Mouse (Mus musculus): ENCODE measurements around the gene Kif28.

DNA sequence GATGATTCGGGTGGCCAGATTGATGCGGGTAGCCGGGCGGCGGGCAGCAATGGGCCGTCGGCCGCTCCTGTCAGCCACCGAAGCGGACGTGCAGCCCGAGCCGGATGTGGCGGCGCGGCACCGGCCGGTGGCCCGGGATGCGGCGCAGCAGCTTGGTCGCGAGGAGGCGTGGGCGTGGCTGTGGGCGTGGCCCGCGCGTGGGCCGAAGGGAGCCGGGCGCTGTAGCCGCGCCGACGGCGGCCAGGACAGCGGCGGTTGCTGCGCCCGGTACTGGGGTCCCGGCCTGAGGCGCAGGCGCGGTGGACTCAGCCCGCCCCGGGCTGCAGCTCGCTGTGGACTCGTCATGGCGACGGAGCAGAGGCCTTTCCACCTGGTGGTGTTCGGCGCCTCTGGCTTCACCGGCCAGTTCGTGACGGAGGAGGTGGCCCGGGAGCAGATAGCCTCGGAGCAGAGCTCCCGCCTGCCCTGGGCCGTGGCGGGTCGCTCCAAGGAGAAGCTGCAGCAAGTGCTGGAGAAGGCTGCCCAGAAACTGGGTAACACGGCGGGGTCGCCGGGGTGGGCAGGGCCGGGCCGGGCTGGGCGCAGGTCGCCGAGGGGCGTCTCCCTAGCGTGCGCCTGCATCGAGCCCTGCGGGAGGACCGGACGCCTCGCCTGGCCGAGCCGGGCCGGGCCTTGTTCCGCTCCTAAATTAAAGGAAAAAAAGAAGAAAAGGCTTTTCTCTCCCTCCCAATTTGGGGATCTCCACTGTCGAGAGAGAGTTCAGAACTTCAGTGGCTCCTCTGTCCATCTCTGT, 76.9 kb downstream of the Kif28 start, which contains the start of gene Sccpdh:
- no peak for TF ChIP-seq MAFK (IDR thresholded peaks at IDR 0.05; ENCODE audit: insufficient read depth, low read depth, low read length)
- TF ChIP-seq ZNF384 (IDR thresholded peaks at IDR 0.05; ENCODE audit: low read depth, low read length) = no peak
